Mouse (Mus musculus) liver, adult 2 months (tissue): ENCODE data around the gene Btc. TPM values are rescaled to one million over a fixed set of nuclear protein-coding genes. Genes with fewer than 3 reads are reported as not detected.

Experiments
- DNase-seq: peaks from one replicate; pipeline ENCODE4 v3.0.0-alpha.2; 2011; ENCODE audit warnings: low read depth, low spot score; ENCODE audit errors: extremely low read depth
- H3K27ac ChIP-seq: fragments of 200-500 bp; replicated peaks from 2 replicates; pipeline ENCODE4 v1.5.1; 2012; ENCODE audit warnings: low read depth, mild to moderate bottlenecking, control low read depth, inconsistent platforms, low read length; ENCODE audit not compliant: insufficient read depth
- H3K27me3 ChIP-seq: fragments of 200-500 bp; 2 replicates; pipeline ENCODE4 v1.6.1; 2012; ENCODE audit warnings: mild to moderate bottlenecking, moderate library complexity, low read length, inconsistent platforms; ENCODE audit not compliant: control insufficient read depth, insufficient read depth
- H3K36me3 ChIP-seq: fragments of 200-500 bp; 2 replicates; pipeline ENCODE4 v1.6.1; 2012; ENCODE audit warnings: low read length, inconsistent platforms; ENCODE audit not compliant: control insufficient read depth, insufficient read depth
- H3K4me1 ChIP-seq: fragments of 200-500 bp; 2 replicates; pipeline ENCODE4 v1.6.1; 2011; ENCODE audit warnings: low read length; ENCODE audit not compliant: control insufficient read depth, insufficient read depth
- H3K4me3 ChIP-seq: fragments of 200-500 bp; 2 replicates; pipeline ENCODE4 v1.5.1; 2011; ENCODE audit warnings: low read depth, mild to moderate bottlenecking, control low read depth, low read length, moderate library complexity; ENCODE audit not compliant: insufficient read depth
- H3K79me2 ChIP-seq: fragments of 200-500 bp; 2 replicates; pipeline ENCODE4 v1.6.1; 2012; ENCODE audit warnings: inconsistent platforms, mild to moderate bottlenecking, low read length, moderate library complexity; ENCODE audit not compliant: control insufficient read depth, insufficient read depth
- H3K9ac ChIP-seq: fragments of 200-500 bp; 2 replicates; pipeline ENCODE4 v1.6.1; 2012; ENCODE audit warnings: low read depth, mild to moderate bottlenecking, control low read depth, inconsistent platforms, low read length
- CTCF ChIP-seq: fragments of 200-500 bp; IDR thresholded peaks from 2 replicates; pipeline ENCODE4 v1.5.1; 2011; ENCODE audit warnings: low read depth, low read length, control low read depth
- POLR2A ChIP-seq: fragments of 200-500 bp; IDR thresholded peaks from 2 replicates; pipeline ENCODE4 v1.6.1; 2011; ENCODE audit warnings: low read length, control low read depth; ENCODE audit not compliant: insufficient read depth; ENCODE audit errors: extremely low read depth
- WGBS: fragments of 180-500 bp; shearing (Covaris S2); methylation state at CpG from one replicate; pipeline ENCODE4 v1.1.7; 2018; 5-methylcytosine and 5-hydroxymethylcytosine counted together
- polyA plus RNA-seq: library from polyadenylated mRNA; depleted of rRNA; stranded (reverse); fragments of >200 nt; gene quantifications from 2 replicates; pipeline ENCODE4 v1.2.3, GENCODE M21; 2012; rRNA removed
- total RNA-seq: library from RNA; depleted of rRNA; stranded (reverse); fragments of >200 nt; gene quantifications from 2 replicates; pipeline ENCODE4 v1.2.3, GENCODE M21; 2014; rRNA removed

Btc gene
- total and polyA plus RNA-seq, 2 experiments = 0.49 to 2.7 TPM

DNA sequence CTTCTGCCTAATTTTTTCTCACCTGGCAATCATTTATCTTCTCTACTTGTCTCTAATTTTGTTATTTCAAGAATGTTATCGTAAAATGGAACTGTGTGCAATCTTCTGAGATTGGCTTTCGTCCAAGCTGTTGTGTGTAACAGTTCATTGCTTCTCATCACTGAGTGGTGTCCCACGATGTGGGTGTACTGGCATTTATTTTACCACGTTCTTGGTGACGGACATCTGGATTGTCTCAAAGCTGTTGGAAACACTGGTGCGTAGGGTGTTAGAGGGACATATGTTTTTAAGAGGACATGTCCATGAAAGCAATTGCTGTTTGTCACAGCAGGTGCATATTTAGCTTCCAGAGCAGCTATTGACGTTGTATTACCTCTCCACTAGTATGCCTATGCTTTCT, 94.2 kb downstream of the Btc start:
- Histone ChIP-seq H3K79me2 (no peaks in the 10 kb centered on the region), H3K4me3 (no peak overlapping the region), H3K9ac (no peak overlapping the region), H3K27ac (no peak overlapping the region), H3K27me3 (no peaks in the 10 kb centered on the region), H3K36me3 (no peaks in the 10 kb centered on the region), H3K4me1 (no peaks in the 10 kb centered on the region; the same call in 1 of the 2 replicates)
- TF ChIP-seq POLR2A (no peak), CTCF (no peak)
- DNase-seq = no peak
- WGBS = 51% methylated on average over 7 of the region's 7 CpGs

DNA sequence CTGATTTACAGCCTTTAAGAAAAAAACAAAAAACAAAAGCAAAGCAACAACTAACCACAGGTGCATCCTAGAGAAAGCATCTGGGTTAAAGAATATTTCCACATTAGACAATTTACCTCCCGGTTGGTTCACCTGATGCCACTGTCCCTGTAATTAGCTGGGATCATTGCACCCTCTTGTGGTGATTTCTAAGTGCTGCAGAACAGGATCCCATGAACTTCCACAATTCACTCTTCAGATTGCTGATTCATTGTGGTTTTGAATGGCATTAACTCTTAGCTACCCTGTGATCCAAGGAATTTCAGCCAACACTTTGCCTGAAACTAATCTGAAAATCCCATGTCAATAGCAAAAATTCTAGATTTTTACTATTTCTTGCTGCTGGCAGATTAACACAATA, 94.9 kb downstream of the Btc start:
- Histone ChIP-seq H3K9ac (no peak overlapping the region), H3K79me2 (no peaks in the 10 kb centered on the region), H3K4me3 (no peak overlapping the region), H3K27me3 (no peaks in the 10 kb centered on the region), H3K27ac (no peak overlapping the region), H3K36me3 (no peaks in the 10 kb centered on the region), H3K4me1 (no peaks in the 10 kb centered on the region; the same call in 1 of the 2 replicates)
- WGBS = 0% methylated on average over 1 of the region's 1 CpGs
- peak; percentile 69 for DNase-seq
- TF ChIP-seq CTCF (peak; percentile 43), POLR2A (no peak)

Other genes with a start within 250 kb of the Btc start
- gene Parm1, start 114.6 kb upstream of the Btc start, total RNA-seq = under 0.01 and 0.27 TPM in 2 replicates
- gene Parm1, start 114.6 kb upstream of the Btc start, polyA plus RNA-seq = 0.05 TPM in 2 replicates